Mouse (Mus musculus): Measurements from ENCODE around the gene Cilp. TPM values are rescaled to one million over a fixed set of nuclear protein-coding genes. Genes with fewer than 3 reads are reported as not detected.

Gene Cilp
- polyA plus RNA-seq, 1 experiment from 2014 or later = 0.18 TPM

GRCm38 (mm10) chr9:65322255-65322900, 57.4 kb downstream of the Cilp start:
- Histone ChIP-seq H3K36me3 (ENCODE audit: control insufficient read depth, insufficient read depth) (peaks cover 38% of the 10 kb centered on the region), H3K4me1 (replicated peaks; ENCODE audit: control insufficient read depth, insufficient read depth, low read length) (no peaks in the 10 kb centered on the region), H3K4me2 (ENCODE audit: low read length) (no peak overlapping the region), H3K4me3 (replicated peaks; ENCODE audit: low read length) (no peak overlapping the region), H3K9me3 (ENCODE audit: control insufficient read depth, low read length) (no peaks in the 10 kb centered on the region), H3K27me3 (replicated peaks; ENCODE audit: control insufficient read depth, insufficient read depth, low read length) (no peaks in the 10 kb centered on the region), H3K27ac (ENCODE audit: low read length) (no peak overlapping the region), H3K9ac (replicated peaks; ENCODE audit: low read depth, low read length) (no peak overlapping the region)
- ATAC-seq = no peak
- 91% methylated on average over 11 of the region's 11 CpGs for whole genome bisulfite sequencing

- no peak for ATAC-seq
- no peaks in the 10 kb centered on the region for H3K9me3 ChIP-seq (ENCODE audit: control insufficient read depth, low read length)
- no peak overlapping the region for H3K9ac ChIP-seq (replicated peaks; ENCODE audit: low read depth, low read length)
- H3K4me1 ChIP-seq (replicated peaks; ENCODE audit: control insufficient read depth, insufficient read depth, low read length) = no peaks in the 10 kb centered on the region
- no peak overlapping the region for H3K4me3 ChIP-seq (replicated peaks; ENCODE audit: low read length)
- H3K36me3 ChIP-seq (ENCODE audit: control insufficient read depth, insufficient read depth) = peaks cover 32% of the 10 kb centered on the region
- no peak overlapping the region for H3K4me2 ChIP-seq (ENCODE audit: low read length)
- H3K27ac ChIP-seq (ENCODE audit: low read length) = no peak overlapping the region
- no peaks in the 10 kb centered on the region for H3K27me3 ChIP-seq (replicated peaks; ENCODE audit: control insufficient read depth, insufficient read depth, low read length)
Measured at GRCm38 (mm10) chr9:65325971-65326370, 61.0 kb downstream of the Cilp start.

- H3K4me2 ChIP-seq (ENCODE audit: low read length) = no peak overlapping the region
- H3K9me3 ChIP-seq (ENCODE audit: control insufficient read depth, low read length) = no peaks in the 10 kb centered on the region
- no peaks in the 10 kb centered on the region for H3K4me1 ChIP-seq (replicated peaks; ENCODE audit: control insufficient read depth, insufficient read depth, low read length)
- no peak overlapping the region for H3K4me3 ChIP-seq (replicated peaks; ENCODE audit: low read length)
- H3K9ac ChIP-seq (replicated peaks; ENCODE audit: low read depth, low read length) = no peak overlapping the region
- no peaks in the 10 kb centered on the region for H3K27me3 ChIP-seq (replicated peaks; ENCODE audit: control insufficient read depth, insufficient read depth, low read length)
- peaks cover 25% of the 10 kb centered on the region for H3K36me3 ChIP-seq (ENCODE audit: control insufficient read depth, insufficient read depth)
- ATAC-seq = no peak
- WGBS = 95% methylated on average over 2 of the region's 2 CpGs
- H3K27ac ChIP-seq (ENCODE audit: low read length) = no peak overlapping the region
Measured at GRCm38 (mm10) chr9:65327371-65327770, 62.4 kb downstream of the Cilp start.

Other genes starting within 250 kb of the Cilp start
- gene Hacd3, start 243.5 kb upstream of the Cilp start, polyA plus RNA-seq (2015; fragmentation: Nextera tagmentation; extraction: Ambion mirVana) = 202 and 214 TPM in 2 replicates
- gene Dpp8, start 232.8 kb upstream of the Cilp start, polyA plus RNA-seq (2015; fragmentation: Nextera tagmentation; extraction: Ambion mirVana) = 46.4 and 48.7 TPM in 2 replicates
- gene Igdcc4, start 163.7 kb upstream of the Cilp start, polyA plus RNA-seq (2015; fragmentation: Nextera tagmentation; extraction: Ambion mirVana) = 13.8 and 15.2 TPM in 2 replicates
- 8.3 and 8.5 TPM in 2 replicates for gene Igdcc3, start 124.0 kb upstream of the Cilp start, polyA plus RNA-seq (2015; fragmentation: Nextera tagmentation; extraction: Ambion mirVana)
- gene Parp16, start 69.8 kb upstream of the Cilp start, polyA plus RNA-seq (2015; fragmentation: Nextera tagmentation; extraction: Ambion mirVana) = 5.4 and 6.6 TPM in 2 replicates
- gene Clpx, start 29.1 kb downstream of the Cilp start, polyA plus RNA-seq (2015; fragmentation: Nextera tagmentation; extraction: Ambion mirVana) = 45.0 and 48.0 TPM in 2 replicates
- 8.6 and 9.6 TPM in 2 replicates for gene Pdcd7, start 80.9 kb downstream of the Cilp start, polyA plus RNA-seq (2015; fragmentation: Nextera tagmentation; extraction: Ambion mirVana)
- gene Ubap1l, start 95.9 kb downstream of the Cilp start, polyA plus RNA-seq (2015; fragmentation: Nextera tagmentation; extraction: Ambion mirVana) = 0.31 and 0.98 TPM in 2 replicates
- 0.81 and 1.2 TPM in 2 replicates for gene Kbtbd13, start 126.5 kb downstream of the Cilp start, polyA plus RNA-seq (2015; fragmentation: Nextera tagmentation; extraction: Ambion mirVana)
- 6.7 and 6.8 TPM in 2 replicates for gene Rasl12, start 133.3 kb downstream of the Cilp start, polyA plus RNA-seq (2015; fragmentation: Nextera tagmentation; extraction: Ambion mirVana)
- gene Slc51b, start 157.8 kb downstream of the Cilp start, polyA plus RNA-seq (2015; fragmentation: Nextera tagmentation; extraction: Ambion mirVana) = not detected in 2 replicates
- gene Mtfmt, start 170.6 kb downstream of the Cilp start, polyA plus RNA-seq (2015; fragmentation: Nextera tagmentation; extraction: Ambion mirVana) = 22.7 and 23.5 TPM in 2 replicates
- 138 and 159 TPM in 2 replicates for gene Spg21, start 195.8 kb downstream of the Cilp start, polyA plus RNA-seq (2015; fragmentation: Nextera tagmentation; extraction: Ambion mirVana)

Measured in forebrain, embryonic 16.5 days (tissue).